Mouse (Mus musculus) CH12.LX (cell line): ENCODE measurements around the gene Pgm5.

Experiments used
- BHLHE40 ChIP-seq: IDR thresholded peaks from 2 replicates; pipeline ENCODE4 v1.6.1; 2011; ENCODE audit warnings: mild to moderate bottlenecking, low read depth, low read length, improper control_type of control experiment
- CTCF ChIP-seq, 2 experiments: IDR thresholded peaks in 1 of 2; conservative IDR thresholded peaks in 1 of 2; 2 replicates each; pipeline ENCODE4 v1.5.1; 2011 to 2012; ENCODE audit warnings: low read depth in 2 of 2, low read length in 2 of 2, improper control_type of control experiment in 1 of 2, inconsistent platforms in 1 of 2, mild to moderate bottlenecking in 1 of 2, moderate library complexity in 1 of 2

DNA sequence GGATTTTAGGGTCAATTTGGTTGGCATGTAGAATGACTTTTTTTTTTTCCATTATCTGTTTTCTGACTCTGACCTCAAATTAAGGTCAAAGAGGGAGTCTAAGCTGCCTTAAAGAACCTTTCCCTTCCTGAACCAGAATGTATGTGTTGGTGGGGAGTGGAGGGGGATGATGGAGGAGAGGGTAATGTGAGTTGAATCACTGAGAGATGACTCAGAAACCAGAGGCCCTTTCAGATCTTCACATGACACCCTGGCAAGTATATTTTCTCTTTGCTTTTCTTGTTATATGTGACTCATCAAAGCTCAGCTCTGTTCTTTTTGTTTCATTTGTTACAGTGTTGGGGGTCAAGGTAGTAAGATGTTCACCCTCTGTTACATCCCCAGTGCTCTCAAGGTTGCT is 141.2 kb downstream of the Pgm5 start:
- no peak for TF ChIP-seq CTCF (conservative IDR thresholded peaks at IDR 0.05 in 1 of 2, IDR thresholded peaks at IDR 0.05 in 1 of 2; ENCODE audit: low read depth in 2 of 2, low read length in 2 of 2)
- no peak for TF ChIP-seq BHLHE40
